Mouse (Mus musculus): ENCODE data around the gene Lhcgr. TPM values are rescaled to one million over a fixed set of nuclear protein-coding genes. Genes with fewer than 3 reads are reported as not detected.
A peak's percentile ranks its signal among the peaks of the same experiment; 100 is the strongest.

Lhcgr gene
- total RNA-seq, 2 experiments from 2014 or later = 0.08 to 0.22 TPM

GRCm38 (mm10) chr17:88766857-88767256, 24.9 kb downstream of the Lhcgr start:
- no peak for DNase-seq (ENCODE audit: low spot score in 2 of 2)
- peak; percentile 18; the same call in 1 of the 2 replicates for TF ChIP-seq CTCF (conservative IDR thresholded peaks at IDR 0.05)
- no peak overlapping the region for H3K4me3 ChIP-seq
- no peak overlapping the region for H3K27ac ChIP-seq

GRCm38 (mm10) chr17:88764136-88764485, 27.7 kb downstream of the Lhcgr start:
- Histone ChIP-seq H3K4me3 (no peak overlapping the region), H3K27ac (no peak overlapping the region)
- DNase-seq (ENCODE audit: low spot score in 2 of 2) = no peak
- TF ChIP-seq CTCF (conservative IDR thresholded peaks at IDR 0.05) = peak; percentile 34

- no peak for TF ChIP-seq CTCF (conservative IDR thresholded peaks at IDR 0.05)
Observed at GRCm38 (mm10) chr17:88763396-88764135, 28.2 kb downstream of the Lhcgr start.

GRCm38 (mm10) chr17:88758003-88758437, 33.8 kb downstream of the Lhcgr start:
- Histone ChIP-seq H3K27ac (no peak overlapping the region), H3K4me3 (no peak overlapping the region)
- peak; percentile 24 to 35 for DNase-seq (ENCODE audit: low spot score in 2 of 2)
- TF ChIP-seq CTCF (conservative IDR thresholded peaks at IDR 0.05) = no peak

More at GRCm38 (mm10) chr17:88763396-88764135, 28.2 kb downstream of the Lhcgr start:
- Histone ChIP-seq H3K27ac (no peak overlapping the region), H3K4me3 (no peak overlapping the region)
- DNase-seq (ENCODE audit: low spot score in 2 of 2) = no peak

GRCm38 (mm10) chr17:88755776-88756175, 36.0 kb downstream of the Lhcgr start:
- no peak overlapping the region for H3K27ac ChIP-seq
- no peak for DNase-seq (ENCODE audit: low spot score in 2 of 2)
- no peak overlapping the region for H3K4me3 ChIP-seq
- TF ChIP-seq CTCF (conservative IDR thresholded peaks at IDR 0.05) = no peak

- TF ChIP-seq CTCF (conservative IDR thresholded peaks at IDR 0.05) = no peak; the same call in 1 of the 2 replicates
- Histone ChIP-seq H3K27ac (no peak overlapping the region), H3K4me3 (no peak overlapping the region)
- DNase-seq (ENCODE audit: low spot score in 2 of 2) = no peak
Observed at GRCm38 (mm10) chr17:88753472-88753857, 38.3 kb downstream of the Lhcgr start.

- peak; percentile 87 for TF ChIP-seq CTCF (conservative IDR thresholded peaks at IDR 0.05)
- no peak overlapping the region for H3K27ac ChIP-seq
- DNase-seq (ENCODE audit: low spot score in 2 of 2) = peak; percentile 41 to 67
- H3K4me3 ChIP-seq = no peak overlapping the region
Observed at GRCm38 (mm10) chr17:88752827-88753471, 38.8 kb downstream of the Lhcgr start.

- no peak for DNase-seq (ENCODE audit: low spot score in 2 of 2)
- Histone ChIP-seq H3K4me3 (peak overlapping the region; percentile 37), H3K27ac (no peak overlapping the region)
- TF ChIP-seq CTCF (conservative IDR thresholded peaks at IDR 0.05) = no peak
Observed at GRCm38 (mm10) chr17:88749646-88750045, 42.1 kb downstream of the Lhcgr start.

GRCm38 (mm10) chr17:88706231-88706649, 85.5 kb downstream of the Lhcgr start:
- TF ChIP-seq CTCF (conservative IDR thresholded peaks at IDR 0.05) = no peak
- no peak overlapping the region for H3K27ac ChIP-seq
- DNase-seq (ENCODE audit: low spot score in 2 of 2) = no peak
- no peak overlapping the region for H3K4me3 ChIP-seq

GRCm38 (mm10) chr17:88703112-88703511, 88.7 kb downstream of the Lhcgr start:
- no peak for TF ChIP-seq CTCF (conservative IDR thresholded peaks at IDR 0.05)
- Histone ChIP-seq H3K4me3 (no peak overlapping the region), H3K27ac (no peak overlapping the region)
- no peak for DNase-seq (ENCODE audit: low spot score in 2 of 2)

GRCm38 (mm10) chr17:88702345-88702744, 89.4 kb downstream of the Lhcgr start:
- no peak overlapping the region for H3K27ac ChIP-seq
- TF ChIP-seq CTCF (conservative IDR thresholded peaks at IDR 0.05) = no peak
- H3K4me3 ChIP-seq = no peak overlapping the region
- DNase-seq (ENCODE audit: low spot score in 2 of 2) = no peak

GRCm38 (mm10) chr17:88700901-88701300, 90.9 kb downstream of the Lhcgr start:
- no peak for TF ChIP-seq CTCF (conservative IDR thresholded peaks at IDR 0.05)
- no peak overlapping the region for H3K27ac ChIP-seq
- H3K4me3 ChIP-seq = no peak overlapping the region
- no peak for DNase-seq (ENCODE audit: low spot score in 2 of 2)

- DNase-seq (ENCODE audit: low spot score in 2 of 2) = peak in 1 of 2 experiments; percentile 2
- no peak overlapping the region; the same call in 1 of the 2 replicates for H3K27ac ChIP-seq
- H3K4me3 ChIP-seq = no peak overlapping the region
Observed at GRCm38 (mm10) chr17:88696656-88697333, 95.0 kb downstream of the Lhcgr start.

More at GRCm38 (mm10) chr17:88696656-88697333, 95.0 kb downstream of the Lhcgr start:
- TF ChIP-seq CTCF (conservative IDR thresholded peaks at IDR 0.05) = no peak

All from layer of hippocampus, adult 2 months (tissue).